Mouse (Mus musculus) pancreas, adult 10 weeks (tissue): ENCODE results near the gene Gtf2h3. TPM values are rescaled to one million over a fixed set of nuclear protein-coding genes. Genes with fewer than 3 reads are reported as not detected.

Experiments used
- polyA plus RNA-seq: library from polyadenylated mRNA; stranded (reverse); fragments of 350-450 nt; fragmentation: Illumina TruSeq; extraction: RNeasy Lipid Tissue Mini Kit (QIAGEN cat#74804); gene quantifications from one replicate; pipeline ENCODE4 v1.2.3, GENCODE M21; 2015; ENCODE audit warnings: low read depth, low replicate concordance; ENCODE audit not compliant: insufficient read depth

The Gtf2h3 gene
- 7.6 TPM for polyA plus RNA-seq

GRCm38 (mm10) chr5:124578633-124579317 is at the start of gene Gtf2h3, which contains the start of gene Eif2b1:
TSS of gene Gtf2h3 (plus strand) at chr5:124579140.
TSS of gene Eif2b1 (minus strand) at chr5:124579131.

DNA sequence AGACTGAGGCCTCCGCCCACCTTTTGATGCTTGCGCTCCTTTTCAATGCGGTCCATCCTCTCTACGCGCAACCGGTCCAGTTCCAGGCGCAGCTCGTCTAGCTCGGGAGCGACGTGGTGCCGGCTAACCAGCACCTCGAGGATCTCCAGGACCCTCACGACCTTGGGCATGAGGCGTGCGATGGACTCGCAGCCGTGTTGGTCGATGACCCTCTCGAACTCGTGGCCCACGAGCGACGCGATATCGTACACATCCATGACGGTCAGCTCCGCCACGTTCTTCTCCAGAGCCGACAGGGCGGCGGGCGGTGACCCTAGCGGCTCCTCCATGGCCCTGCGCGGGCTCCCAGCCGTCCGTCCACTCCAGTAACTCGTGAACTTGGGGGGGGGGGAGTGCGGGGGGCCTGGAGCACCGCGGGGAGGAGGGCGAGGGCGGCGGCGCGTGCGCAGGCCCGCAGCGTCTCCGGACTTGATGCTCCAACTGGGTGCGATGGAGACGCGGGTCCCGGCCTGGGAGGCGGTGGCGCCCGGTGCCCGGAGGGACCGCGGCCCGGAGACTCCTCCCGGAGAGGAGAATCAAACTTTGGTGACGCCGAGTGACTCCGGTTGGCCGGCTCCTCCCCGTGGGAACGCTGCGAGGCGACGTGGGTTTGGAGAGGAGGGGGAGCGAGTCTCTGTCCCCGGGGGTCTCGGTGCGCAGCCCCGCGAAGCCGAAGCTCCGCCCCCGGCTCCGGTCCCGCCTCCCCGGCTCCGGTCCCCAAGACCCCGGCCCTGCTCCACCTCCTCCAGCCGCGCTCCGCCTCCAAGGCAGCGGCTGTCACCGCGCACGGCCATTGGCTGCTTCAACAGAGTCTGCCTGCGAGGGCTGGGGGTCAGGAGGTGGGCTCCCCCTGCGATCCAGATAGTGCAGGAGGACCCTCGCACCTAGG is 48.0 kb upstream of the Gtf2h3 start, which contains the start of gene Rilpl1:
Rilpl1 (minus strand) TSS at position 737 of the 928 bp plus-strand sequence.

GRCm38 (mm10) chr5:124540383-124540786 is 38.6 kb upstream of the Gtf2h3 start, which contains the start of gene Tmed2:
TSS of gene Tmed2 (plus strand) at chr5:124540695.

GRCm38 (mm10) chr5:124552558-124553307 is 26.2 kb upstream of the Gtf2h3 start, which contains the start of gene Ddx55:
TSS of gene Ddx55 (plus strand) at chr5:124552864.

DNA sequence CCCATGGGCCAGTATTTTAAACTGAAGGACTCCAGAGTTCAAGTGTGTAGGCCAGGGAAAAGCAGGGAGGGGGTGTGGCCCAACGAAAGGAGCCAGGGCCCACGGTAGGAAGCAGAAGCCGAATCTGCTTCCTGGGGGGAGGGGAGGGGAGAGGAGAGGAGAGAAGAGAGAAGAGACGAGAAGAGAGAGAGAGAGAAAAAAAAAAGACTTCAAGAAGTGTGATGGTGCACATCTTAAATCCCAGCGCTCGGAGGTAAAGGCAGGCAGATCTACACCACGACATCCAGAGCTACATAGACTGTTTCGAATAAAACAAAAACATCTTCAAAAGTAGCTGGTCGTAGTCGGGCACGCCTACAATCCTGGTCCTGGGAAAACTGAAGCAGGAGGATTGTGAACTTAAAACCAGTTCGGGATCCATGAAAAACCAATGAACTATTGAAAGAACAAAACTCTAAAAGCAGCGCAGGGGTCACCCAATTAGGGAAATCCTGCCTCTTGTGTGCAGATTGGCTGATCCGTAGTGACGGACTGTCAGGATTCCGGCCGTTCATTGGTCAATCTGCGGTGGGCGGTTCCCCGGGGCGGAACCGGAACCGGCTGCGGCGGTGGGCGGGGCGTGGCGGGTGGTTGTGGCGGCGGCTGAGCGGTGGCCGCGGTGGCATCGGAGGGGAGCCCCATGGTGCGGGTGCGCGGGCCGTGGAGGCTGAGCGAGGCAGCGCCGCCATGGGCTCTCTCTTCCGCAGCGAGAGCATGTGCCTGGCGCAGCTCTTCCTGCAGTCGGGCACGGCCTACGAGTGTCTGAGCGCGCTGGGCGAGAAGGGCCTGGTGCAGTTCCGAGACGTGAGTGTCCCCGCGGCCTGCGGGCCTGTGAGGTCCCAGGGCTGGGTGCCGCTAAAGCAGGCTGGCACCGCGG is 49.8 kb downstream of the Gtf2h3 start, which contains the start of gene Atp6v0a2:
Atp6v0a2 (plus strand) TSS at position 129 of the 916 bp plus-strand sequence.

Other genes starting within 250 kb of the Gtf2h3 start
- 42.0 TPM for gene Cdk2ap1, start 216.1 kb upstream of the Gtf2h3 start, polyA plus RNA-seq
- 8.3 TPM for gene Sbno1, start 153.1 kb upstream of the Gtf2h3 start, polyA plus RNA-seq
- gene Kmt5a, start 139.2 kb upstream of the Gtf2h3 start, polyA plus RNA-seq, result 12.4 TPM
- 3.3 TPM for gene Rilpl2, start 100.8 kb upstream of the Gtf2h3 start, polyA plus RNA-seq
- 3.0 TPM for gene Snrnp35, start 96.0 kb upstream of the Gtf2h3 start, polyA plus RNA-seq
- 3.7 TPM for gene Rilpl1, start 47.7 kb upstream of the Gtf2h3 start, polyA plus RNA-seq
- 94.8 TPM for gene Tmed2, start 38.4 kb upstream of the Gtf2h3 start, polyA plus RNA-seq
- gene Ddx55, start 26.3 kb upstream of the Gtf2h3 start, polyA plus RNA-seq, result 16.4 TPM
- 16.3 TPM for gene Eif2b1, start within 50 bp of the Gtf2h3 start, polyA plus RNA-seq
- 8.7 TPM for gene Atp6v0a2, start 49.4 kb downstream of the Gtf2h3 start, polyA plus RNA-seq
- 0.13 TPM for gene Dnah10, start 145.9 kb downstream of the Gtf2h3 start, polyA plus RNA-seq